Mouse (Mus musculus): ENCODE measurements around the gene Abcc9.

The Abcc9 gene

DNA sequence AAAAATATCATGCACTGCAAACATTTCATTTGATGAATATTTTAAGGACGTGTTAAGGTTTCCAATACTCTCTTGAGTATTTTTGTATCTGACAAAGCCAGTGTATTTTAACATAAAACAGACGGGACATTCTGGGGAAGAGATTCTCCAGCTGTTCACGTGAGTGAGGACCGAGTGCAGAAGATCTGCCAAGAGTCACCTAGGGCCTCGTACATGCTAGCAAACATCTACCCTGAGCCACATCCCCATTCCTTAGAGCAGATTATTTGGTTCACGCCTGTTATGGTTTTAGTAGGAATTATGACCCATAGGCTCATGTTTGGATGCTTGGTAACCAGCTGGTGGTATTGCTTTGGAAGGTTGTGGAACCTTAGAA lies 159.3 kb downstream of the Abcc9 start:
- DNase-seq, result no peak

DNA sequence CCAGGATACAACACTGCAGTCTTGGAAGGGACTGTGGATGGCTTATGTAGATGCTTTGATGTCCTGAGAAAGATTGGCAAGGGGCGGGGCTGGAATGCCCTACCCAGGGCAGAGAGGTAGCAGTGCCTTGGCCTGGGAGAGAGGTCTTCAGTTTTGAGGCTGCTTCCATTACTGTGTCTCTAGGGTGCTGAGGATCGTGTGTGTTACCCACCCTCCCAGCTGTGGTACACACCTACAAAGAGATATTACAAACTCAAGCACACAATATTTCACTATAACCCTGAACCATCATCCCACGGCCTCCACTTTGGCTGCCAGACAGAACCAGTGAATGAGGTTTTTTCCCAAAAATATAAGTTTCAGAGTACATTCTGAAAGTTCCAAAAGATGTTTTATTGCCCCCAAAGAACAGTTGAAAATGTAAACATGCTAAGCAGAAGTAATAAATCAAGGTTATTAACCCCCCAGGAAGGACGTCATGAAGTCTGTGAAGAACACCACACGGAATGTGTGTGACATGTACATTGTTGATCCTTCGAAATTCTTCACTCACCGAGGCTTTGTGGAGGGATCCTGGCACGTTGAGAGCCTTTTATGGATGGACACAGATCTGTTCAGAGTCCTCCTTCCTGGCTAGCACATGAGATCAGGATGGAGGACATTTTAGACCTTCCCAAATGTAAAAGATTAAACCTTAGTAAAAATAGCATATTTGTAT lies 159.9 kb downstream of the Abcc9 start:
- no peak for DNase-seq

- no peak for DNase-seq
These were observed 161.5 kb downstream of the Abcc9 start for GRCm38 (mm10) chr6:142540561-142541160.

DNA sequence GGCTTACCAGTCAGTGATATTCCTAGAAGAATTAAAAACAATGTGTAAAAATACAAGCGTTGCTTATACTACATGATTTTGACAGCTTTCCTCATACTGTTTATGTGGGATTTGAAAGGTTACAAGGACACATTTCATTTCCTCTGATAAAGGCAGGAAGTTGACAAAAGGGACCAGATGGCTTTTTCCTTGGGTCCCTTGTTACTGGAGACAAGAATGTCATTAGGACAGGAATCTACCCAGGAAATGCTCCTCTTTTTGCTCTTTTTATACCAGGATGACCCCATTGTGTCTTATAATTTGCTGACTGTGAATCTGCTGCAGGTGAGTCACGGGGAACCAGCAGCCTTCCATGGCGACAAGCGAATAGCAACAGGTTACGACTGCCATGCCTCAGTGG lies 162.0 kb downstream of the Abcc9 start:
- DNase-seq, result no peak

GRCm38 (mm10) chr6:142538503-142538902 lies 163.6 kb downstream of the Abcc9 start:
- DNase-seq, result no peak

Measured in B cell, adult 2 months (primary cell).